Mouse (Mus musculus) heart, adult 2 months (tissue): ENCODE results near the gene Chil4.

ENCODE experiments used
- CTCF ChIP-seq: fragments of 200-600 bp; IDR thresholded peaks from 2 replicates; pipeline ENCODE4 v1.8.1; 2022; ENCODE audit warnings: antibody characterized with exemption, mild to moderate bottlenecking, moderate library complexity
- POLR2A ChIP-seq: fragments of 200-500 bp; IDR thresholded peaks from 2 replicates; pipeline ENCODE4 v1.6.1; 2011; ENCODE audit warnings: mild to moderate bottlenecking, low read depth, low read length, control low read depth; ENCODE audit not compliant: insufficient read depth

GRCm38 (mm10) chr3:106219407-106219806 lies at the start of gene Chil4:
- TF ChIP-seq POLR2A (no peak), CTCF (no peak)
